Mouse (Mus musculus): ENCODE measurements around the gene Ahcyl2. TPM values are rescaled to one million over a fixed set of nuclear protein-coding genes. Genes with fewer than 3 reads are reported as not detected.

Ahcyl2 gene
- polyA plus RNA-seq, 1 experiment from 2014 or later = 18.0 TPM

DNA sequence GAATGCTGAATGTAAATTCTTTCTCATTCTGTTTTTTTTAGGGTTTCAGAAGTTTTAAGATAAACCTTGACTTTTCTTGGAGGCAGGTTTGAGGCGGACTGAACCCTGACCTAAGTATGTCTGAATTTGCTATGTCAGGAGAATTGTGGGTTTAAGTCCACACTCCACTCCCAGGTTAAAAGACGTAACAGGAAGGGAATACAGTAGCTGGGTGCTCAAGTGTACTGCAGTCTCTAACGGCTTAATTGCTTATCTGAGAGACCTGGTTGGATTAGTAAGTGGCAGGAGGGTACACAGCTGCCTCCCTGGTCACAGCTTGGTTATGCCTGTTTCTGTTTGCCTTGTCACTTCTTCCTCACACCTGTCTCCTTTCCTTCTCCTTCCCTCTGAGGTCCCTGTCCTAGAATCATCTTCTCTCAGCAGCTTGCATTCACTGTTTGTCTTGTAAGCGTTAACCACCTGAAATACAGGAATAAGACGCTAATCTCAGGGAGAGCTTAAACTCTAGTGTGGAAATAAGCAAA lies 79.9 kb downstream of the Ahcyl2 start:
- Histone ChIP-seq H3K36me3 (no peaks in the 10 kb centered on the region), H3K4me2 (replicated peaks) (no peak overlapping the region), H3K27me3 (no peaks in the 10 kb centered on the region), H3K4me1 (no peaks in the 10 kb centered on the region), H3K4me3 (no peak overlapping the region), H3K27ac (replicated peaks) (no peak overlapping the region), H3K9me3 (no peaks in the 10 kb centered on the region), H3K9ac (replicated peaks) (no peak overlapping the region)
- WGBS = 84% methylated on average over 5 of the region's 5 CpGs
- ATAC-seq (ENCODE audit: low FRiP score, low read depth) = no peak

DNA sequence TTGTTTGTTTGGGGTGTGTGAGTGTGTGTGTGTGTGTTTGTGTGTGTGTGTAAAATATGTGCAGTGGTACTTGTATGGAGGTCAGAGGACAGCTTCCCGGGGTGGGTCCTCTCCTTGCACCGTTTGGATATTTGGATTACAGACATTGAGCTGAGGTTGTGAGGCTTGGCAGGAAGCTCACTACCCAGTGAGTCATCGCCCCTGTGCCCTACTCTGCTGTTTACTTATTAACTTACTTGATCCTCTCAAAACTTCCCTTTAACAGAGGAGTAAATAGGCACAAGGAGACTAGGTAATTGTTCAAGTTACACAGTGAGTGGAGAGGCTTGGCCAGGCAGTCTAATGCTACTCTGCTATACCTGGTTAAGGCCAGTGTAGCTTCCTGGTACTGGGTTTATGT lies 81.0 kb downstream of the Ahcyl2 start:
- H3K36me3 ChIP-seq = no peaks in the 10 kb centered on the region
- H3K4me3 ChIP-seq = no peak overlapping the region
- no peak overlapping the region for H3K27ac ChIP-seq (replicated peaks)
- 86% methylated on average over 3 of the region's 3 CpGs for WGBS
- H3K27me3 ChIP-seq = no peaks in the 10 kb centered on the region
- no peak overlapping the region for H3K4me2 ChIP-seq (replicated peaks)
- peaks cover 9% of the 10 kb centered on the region; the same call in 1 of the 2 replicates for H3K4me1 ChIP-seq
- H3K9ac ChIP-seq (replicated peaks) = no peak overlapping the region
- no peaks in the 10 kb centered on the region for H3K9me3 ChIP-seq
- no peak for ATAC-seq (ENCODE audit: low FRiP score, low read depth)

DNA sequence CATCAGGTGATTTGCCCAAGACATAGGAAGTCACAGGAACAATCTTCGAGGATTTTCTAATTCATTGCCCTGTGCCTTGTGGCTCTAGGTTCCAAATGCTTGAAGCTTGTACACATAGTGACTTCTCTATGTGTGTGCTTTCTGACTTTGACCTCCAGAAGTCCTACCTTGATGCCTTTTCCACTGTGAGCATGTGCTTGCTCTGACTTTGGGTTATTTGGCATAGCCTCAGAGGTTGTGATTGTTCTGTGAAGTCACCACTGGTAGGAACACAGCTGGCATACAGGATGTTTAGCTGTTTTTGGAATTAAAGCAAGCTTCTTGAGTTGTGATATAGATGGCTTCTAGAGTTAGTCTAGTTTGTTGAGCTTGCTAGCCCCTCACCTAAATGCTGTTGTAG lies 82.3 kb downstream of the Ahcyl2 start:
- ATAC-seq (ENCODE audit: low FRiP score, low read depth) = no peak
- Histone ChIP-seq H3K4me1 (peaks cover 9% of the 10 kb centered on the region; the same call in 1 of the 2 replicates), H3K27me3 (no peaks in the 10 kb centered on the region), H3K36me3 (no peaks in the 10 kb centered on the region), H3K4me2 (replicated peaks) (no peak overlapping the region), H3K4me3 (no peak overlapping the region), H3K9me3 (no peaks in the 10 kb centered on the region), H3K9ac (replicated peaks) (no peak overlapping the region), H3K27ac (replicated peaks) (no peak overlapping the region)
- 97% methylated on average over 1 of the region's 1 CpGs for WGBS

DNA sequence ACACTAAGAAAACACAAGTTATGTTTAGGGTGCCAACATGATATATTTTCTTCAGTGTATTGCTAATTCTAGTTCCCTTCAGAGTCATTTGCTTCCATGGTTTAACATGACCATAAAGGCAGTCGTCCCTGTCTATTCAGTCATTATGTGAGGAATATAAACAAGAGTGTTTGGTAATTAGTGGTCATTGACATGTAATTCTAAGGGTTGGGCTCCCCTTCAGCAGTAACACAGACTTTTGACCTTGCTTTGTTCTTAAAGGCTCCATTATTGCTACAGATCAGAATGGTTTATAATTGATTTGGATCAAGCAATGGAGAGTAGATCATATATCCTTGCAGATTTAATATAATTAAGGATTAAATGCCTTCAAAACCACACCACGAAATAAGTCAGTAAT lies 82.9 kb downstream of the Ahcyl2 start:
- Histone ChIP-seq H3K9ac (replicated peaks) (no peak overlapping the region), H3K36me3 (no peaks in the 10 kb centered on the region), H3K27me3 (no peaks in the 10 kb centered on the region), H3K4me2 (replicated peaks) (no peak overlapping the region), H3K9me3 (no peaks in the 10 kb centered on the region), H3K27ac (replicated peaks) (no peak overlapping the region), H3K4me3 (no peak overlapping the region), H3K4me1 (peaks cover 9% of the 10 kb centered on the region; the same call in 1 of the 2 replicates)
- no peak for ATAC-seq (ENCODE audit: low FRiP score, low read depth)
- WGBS = 77% methylated on average over 2 of the region's 2 CpGs

DNA sequence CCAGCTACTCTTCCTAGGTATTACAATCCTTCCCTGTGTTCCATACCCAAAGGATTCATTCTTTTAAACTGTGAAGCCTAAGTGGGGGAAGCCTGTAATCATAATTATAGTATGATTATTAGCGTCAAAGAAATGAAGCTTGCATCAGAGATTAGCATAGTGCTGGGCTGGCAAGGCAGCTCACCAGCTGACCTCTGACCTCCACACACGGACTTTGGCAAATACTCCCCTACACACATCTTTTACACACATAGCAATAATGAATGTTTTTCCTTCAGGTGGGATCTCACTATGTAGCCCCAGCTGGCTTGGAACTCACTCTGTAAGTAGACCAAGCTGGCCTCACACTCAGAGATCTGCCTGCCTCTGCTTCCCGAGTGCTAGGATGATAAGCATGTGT lies 84.1 kb downstream of the Ahcyl2 start:
- no peak for ATAC-seq (ENCODE audit: low FRiP score, low read depth)
- Histone ChIP-seq H3K36me3 (no peaks in the 10 kb centered on the region), H3K27me3 (no peaks in the 10 kb centered on the region), H3K9ac (replicated peaks) (no peak overlapping the region), H3K9me3 (no peaks in the 10 kb centered on the region), H3K4me1 (peaks cover 9% of the 10 kb centered on the region; the same call in 1 of the 2 replicates), H3K4me2 (replicated peaks) (no peak overlapping the region), H3K4me3 (no peak overlapping the region), H3K27ac (replicated peaks) (no peak overlapping the region)
- WGBS = 89% methylated on average over 3 of the region's 3 CpGs

DNA sequence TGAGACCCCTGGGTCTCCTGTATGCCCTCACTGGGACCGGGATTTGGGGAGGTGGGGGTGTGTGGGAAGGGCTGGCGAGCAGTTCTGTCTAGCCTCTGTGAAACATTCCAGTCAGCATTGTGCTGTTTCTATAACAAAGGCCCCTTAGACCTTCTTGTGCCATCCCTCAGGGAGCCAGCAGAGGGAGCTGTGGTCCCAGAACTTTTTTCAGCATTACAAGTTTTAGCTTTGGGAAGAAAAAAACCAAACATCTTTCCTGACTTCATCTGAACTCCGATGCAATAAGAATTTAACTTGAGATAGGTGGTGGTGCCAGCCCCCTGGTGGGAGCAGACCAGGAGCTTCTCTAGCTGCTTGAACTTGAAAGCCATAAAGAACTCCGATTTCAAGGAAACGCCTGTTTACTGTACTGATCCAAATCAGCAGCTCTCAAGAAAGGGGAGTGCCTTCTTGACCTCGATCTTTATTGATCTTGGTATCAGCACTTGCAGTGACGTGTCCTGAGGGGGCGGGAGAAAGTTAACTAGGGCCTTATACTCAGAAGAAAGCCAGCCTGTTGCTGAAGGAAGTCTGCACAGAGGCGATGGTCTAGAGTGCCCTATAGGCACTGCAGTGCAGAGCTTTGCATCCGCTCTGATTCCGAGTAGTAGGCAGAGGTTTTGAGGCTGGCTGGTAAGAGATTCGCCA lies 85.5 kb downstream of the Ahcyl2 start:
- peak; percentile 70 for ATAC-seq (ENCODE audit: low FRiP score, low read depth)
- H3K27ac ChIP-seq (replicated peaks) = 0 out of 2 replicates have a peak overlapping the region, but pooled peaks have one; percentile 8
- H3K9me3 ChIP-seq = no peaks in the 10 kb centered on the region
- peaks cover 9% of the 10 kb centered on the region; the same call in 1 of the 2 replicates for H3K4me1 ChIP-seq
- H3K4me3 ChIP-seq = no peak overlapping the region
- H3K9ac ChIP-seq (replicated peaks) = peak overlapping the region; percentile 35; the same call in 1 of the 2 replicates
- H3K36me3 ChIP-seq = no peaks in the 10 kb centered on the region
- no peaks in the 10 kb centered on the region for H3K27me3 ChIP-seq
- H3K4me2 ChIP-seq (replicated peaks) = no peak overlapping the region
- WGBS = 41% methylated on average over 12 of the region's 12 CpGs

DNA sequence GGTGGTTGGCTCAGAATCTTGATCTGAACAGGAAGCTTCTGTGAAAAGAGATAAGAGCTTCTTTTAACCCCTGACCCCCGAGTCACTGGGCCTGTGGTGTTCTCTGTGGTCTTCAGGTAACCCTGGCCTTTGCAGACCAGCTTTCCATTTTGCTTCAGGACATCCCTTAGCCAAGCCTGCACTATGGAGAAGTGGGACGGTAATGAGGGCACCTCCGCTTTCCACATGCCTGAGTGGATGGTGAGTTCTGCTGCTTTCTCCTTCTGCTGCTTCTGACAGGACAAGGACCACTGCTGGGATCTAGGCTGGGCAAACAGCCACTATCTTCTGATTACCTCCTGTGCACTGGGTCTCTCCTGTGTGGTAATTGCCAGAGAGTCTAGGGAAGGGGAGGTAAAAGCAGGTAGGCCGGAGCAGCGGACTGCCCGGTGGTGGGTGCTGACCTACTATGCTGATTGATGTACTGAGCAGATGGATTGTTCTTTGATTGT lies 86.1 kb downstream of the Ahcyl2 start:
- Histone ChIP-seq H3K4me3 (no peak overlapping the region), H3K4me2 (replicated peaks) (no peak overlapping the region), H3K27ac (replicated peaks) (no peak overlapping the region), H3K9ac (replicated peaks) (no peak overlapping the region), H3K27me3 (no peaks in the 10 kb centered on the region), H3K9me3 (no peaks in the 10 kb centered on the region), H3K4me1 (peaks cover 9% of the 10 kb centered on the region; the same call in 1 of the 2 replicates), H3K36me3 (no peaks in the 10 kb centered on the region)
- WGBS = 92% methylated on average over 6 of the region's 6 CpGs
- ATAC-seq (ENCODE audit: low FRiP score, low read depth) = no peak

DNA sequence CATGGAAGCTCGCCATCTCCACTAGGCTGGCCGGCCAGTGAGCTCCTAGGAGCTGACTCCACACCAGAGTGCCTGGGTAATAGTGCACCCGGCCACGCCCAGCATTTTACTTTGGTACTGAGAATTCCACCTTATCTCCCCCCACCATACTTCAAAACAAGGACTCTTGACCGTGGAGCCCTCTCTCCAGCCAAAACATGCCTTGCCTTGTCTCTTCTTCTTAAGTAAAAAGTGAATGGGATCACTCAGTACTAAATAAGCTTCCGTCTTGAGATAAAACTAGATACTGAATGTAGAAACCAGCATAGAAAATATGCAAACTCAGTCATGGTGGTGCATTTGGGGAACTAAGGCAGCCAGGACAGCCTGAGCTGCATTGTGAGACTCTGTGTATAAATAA lies 90.8 kb downstream of the Ahcyl2 start:
- 83% methylated on average over 6 of the region's 6 CpGs for WGBS
- Histone ChIP-seq H3K36me3 (no peaks in the 10 kb centered on the region), H3K9me3 (no peaks in the 10 kb centered on the region), H3K4me3 (no peak overlapping the region), H3K27ac (replicated peaks) (no peak overlapping the region), H3K4me1 (peaks cover 2% of the 10 kb centered on the region; the same call in 1 of the 2 replicates), H3K9ac (replicated peaks) (no peak overlapping the region), H3K27me3 (no peaks in the 10 kb centered on the region), H3K4me2 (replicated peaks) (no peak overlapping the region)
- no peak for ATAC-seq (ENCODE audit: low FRiP score, low read depth)

DNA sequence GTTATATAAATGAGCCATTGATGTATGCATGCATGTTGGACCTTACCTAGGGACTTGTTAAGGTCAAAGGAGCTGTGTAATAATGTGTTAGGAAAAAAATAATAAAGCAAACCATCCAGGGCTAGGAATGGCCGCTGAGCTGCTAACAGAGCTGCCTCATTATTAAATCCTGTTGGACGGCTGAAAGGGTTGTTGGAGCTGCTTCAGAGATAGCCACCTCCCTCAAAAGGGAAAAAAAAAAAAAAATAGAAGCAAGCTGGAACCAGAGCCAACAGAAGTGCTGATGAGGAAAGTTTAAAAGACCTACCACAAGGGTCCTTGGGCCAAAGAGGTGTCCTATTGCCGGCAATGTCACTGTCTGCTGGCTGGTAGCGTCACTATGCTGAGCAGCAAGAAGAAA lies 91.5 kb downstream of the Ahcyl2 start:
- H3K27me3 ChIP-seq = no peaks in the 10 kb centered on the region
- 81% methylated on average over 4 of the region's 4 CpGs for WGBS
- no peaks in the 10 kb centered on the region for H3K36me3 ChIP-seq
- ATAC-seq (ENCODE audit: low FRiP score, low read depth) = no peak
- H3K9ac ChIP-seq (replicated peaks) = no peak overlapping the region
- H3K4me2 ChIP-seq (replicated peaks) = no peak overlapping the region
- H3K4me3 ChIP-seq = no peak overlapping the region
- H3K4me1 ChIP-seq = no peaks in the 10 kb centered on the region
- H3K27ac ChIP-seq (replicated peaks) = no peak overlapping the region
- no peaks in the 10 kb centered on the region for H3K9me3 ChIP-seq

DNA sequence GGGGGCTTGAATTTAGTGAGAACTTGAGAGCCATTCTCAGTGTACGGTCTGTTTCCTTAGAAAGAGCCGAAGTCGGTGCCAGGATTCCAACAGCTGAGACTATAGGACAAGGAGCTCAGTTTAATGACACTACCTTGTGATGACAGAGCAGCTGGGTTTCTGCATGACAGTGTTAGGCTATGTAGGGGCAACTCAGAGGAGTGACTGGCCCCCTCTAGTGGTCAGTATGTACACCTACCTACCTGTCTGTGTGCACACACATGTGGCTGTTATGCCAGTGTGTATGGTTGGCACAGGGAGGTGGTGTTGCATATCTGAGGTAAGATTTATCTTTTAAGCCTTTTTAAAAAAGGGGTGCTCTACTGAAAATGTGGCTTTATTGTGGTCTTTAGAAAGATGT lies 92.4 kb downstream of the Ahcyl2 start:
- Histone ChIP-seq H3K4me1 (no peaks in the 10 kb centered on the region), H3K9me3 (no peaks in the 10 kb centered on the region), H3K9ac (replicated peaks) (no peak overlapping the region), H3K4me3 (no peak overlapping the region), H3K27me3 (no peaks in the 10 kb centered on the region), H3K4me2 (replicated peaks) (no peak overlapping the region), H3K27ac (replicated peaks) (no peak overlapping the region), H3K36me3 (no peaks in the 10 kb centered on the region)
- ATAC-seq (ENCODE audit: low FRiP score, low read depth) = no peak
- whole genome bisulfite sequencing = 86% methylated on average over 3 of the region's 3 CpGs

DNA sequence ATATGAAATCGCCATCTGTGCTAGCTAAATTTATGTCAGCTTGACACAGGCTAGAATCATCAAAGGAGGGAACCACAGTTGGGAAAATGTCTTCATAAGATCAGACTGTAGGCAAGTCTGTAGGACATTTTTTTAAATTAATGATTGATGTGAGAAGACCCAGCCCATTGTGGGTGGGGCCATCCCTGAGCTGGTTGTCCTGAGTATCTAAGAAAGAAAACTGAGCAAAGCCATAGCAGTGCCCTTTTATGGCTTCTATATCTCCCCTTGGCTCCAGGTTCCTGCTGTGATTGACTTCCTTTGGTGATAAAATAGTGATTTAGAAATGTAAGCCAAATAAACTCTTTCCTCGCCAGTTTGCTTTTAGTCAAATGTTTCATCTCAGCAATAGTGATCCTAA lies 97.1 kb downstream of the Ahcyl2 start:
- Histone ChIP-seq H3K9me3 (no peaks in the 10 kb centered on the region), H3K9ac (replicated peaks) (no peak overlapping the region), H3K36me3 (no peaks in the 10 kb centered on the region), H3K4me2 (replicated peaks) (no peak overlapping the region), H3K27ac (replicated peaks) (no peak overlapping the region), H3K27me3 (no peaks in the 10 kb centered on the region), H3K4me1 (peaks cover 3% of the 10 kb centered on the region; the same call in 1 of the 2 replicates), H3K4me3 (no peak overlapping the region)
- 93% methylated on average over 2 of the region's 2 CpGs for WGBS
- no peak for ATAC-seq (ENCODE audit: low FRiP score, low read depth)

DNA sequence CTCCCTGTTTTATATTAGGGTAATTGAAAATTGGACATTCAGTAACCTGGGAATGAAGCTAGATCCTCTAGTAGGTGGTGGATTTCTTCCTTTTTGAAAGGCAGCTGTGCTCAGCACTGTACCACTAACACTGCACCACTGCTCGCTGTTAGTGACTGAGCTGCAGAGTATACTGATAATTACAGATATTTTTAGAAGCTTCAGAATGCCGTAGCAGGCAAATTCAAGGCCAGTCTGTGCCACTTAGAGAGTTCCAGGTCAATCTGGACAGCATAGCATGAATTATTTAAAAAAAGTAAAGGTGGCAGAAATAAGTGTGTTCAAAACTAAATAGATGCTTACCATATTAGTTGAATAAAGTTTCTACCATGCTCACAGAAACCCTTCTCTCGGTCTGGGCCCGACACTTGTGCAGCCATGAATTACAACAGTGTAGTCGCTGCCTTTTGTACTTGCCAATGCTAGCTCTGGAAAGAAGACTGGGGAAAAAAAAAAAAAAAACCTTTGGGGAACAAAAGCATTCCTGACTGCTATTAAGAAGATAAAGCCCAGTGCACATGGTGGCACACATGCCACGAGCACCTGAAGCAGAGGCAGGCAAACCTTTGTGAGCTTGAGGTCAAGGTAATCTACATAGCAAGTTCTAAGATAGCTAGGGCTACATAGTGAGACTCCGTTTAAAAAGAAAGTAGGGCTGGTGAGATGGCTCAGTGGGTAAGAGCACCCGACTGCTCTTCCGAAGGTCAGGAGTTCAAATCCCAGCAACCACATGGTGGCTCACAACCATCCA lies 99.3 kb downstream of the Ahcyl2 start:
- Histone ChIP-seq H3K9me3 (no peaks in the 10 kb centered on the region), H3K4me3 (no peak overlapping the region), H3K36me3 (no peaks in the 10 kb centered on the region), H3K4me2 (replicated peaks) (no peak overlapping the region), H3K27me3 (no peaks in the 10 kb centered on the region), H3K4me1 (peaks cover 7% of the 10 kb centered on the region; the same call in 1 of the 2 replicates), H3K9ac (replicated peaks) (no peak overlapping the region), H3K27ac (replicated peaks) (no peak overlapping the region)
- WGBS = 73% methylated on average over 9 of the region's 9 CpGs
- no peak for ATAC-seq (ENCODE audit: low FRiP score, low read depth)

Measured in midbrain, embryonic 12.5 days (tissue).